Mouse (Mus musculus) retina, postnatal 7 days (tissue): ENCODE results near the gene Chia1.
"Not testable (repeated sequence)": the region's sequence is repeated elsewhere in the genome, so short reads cannot be mapped to it uniquely, and the experiment has no call there.

Experiments
- DNase-seq: peaks from one replicate; pipeline ENCODE4 v3.0.0-alpha.2; 2012; ENCODE audit warnings: low read depth, low spot score

The Chia1 gene

DNA sequence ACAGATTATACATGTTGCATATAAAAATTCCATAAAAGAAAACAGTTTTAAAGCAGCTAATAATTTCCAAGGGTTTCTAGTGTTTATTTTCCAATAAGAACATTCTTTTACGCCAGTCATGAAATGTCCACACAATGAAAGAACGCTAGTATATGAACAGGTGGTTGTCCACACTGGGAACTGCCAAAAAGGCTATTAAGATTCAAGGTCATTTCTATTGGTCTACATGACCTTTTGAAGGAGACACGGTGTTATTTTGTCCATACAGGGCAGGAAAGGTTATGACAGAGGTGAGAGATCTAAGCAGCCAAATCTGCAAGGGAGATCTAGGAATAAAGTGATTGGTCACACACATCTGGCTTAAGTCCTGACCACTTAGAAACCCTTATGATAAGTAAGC is at the start of gene Chia1:
Gene Chia1 (plus strand): TSS at position 301 of the 400 bp plus-strand sequence.
- DNase-seq = no peak

DNA sequence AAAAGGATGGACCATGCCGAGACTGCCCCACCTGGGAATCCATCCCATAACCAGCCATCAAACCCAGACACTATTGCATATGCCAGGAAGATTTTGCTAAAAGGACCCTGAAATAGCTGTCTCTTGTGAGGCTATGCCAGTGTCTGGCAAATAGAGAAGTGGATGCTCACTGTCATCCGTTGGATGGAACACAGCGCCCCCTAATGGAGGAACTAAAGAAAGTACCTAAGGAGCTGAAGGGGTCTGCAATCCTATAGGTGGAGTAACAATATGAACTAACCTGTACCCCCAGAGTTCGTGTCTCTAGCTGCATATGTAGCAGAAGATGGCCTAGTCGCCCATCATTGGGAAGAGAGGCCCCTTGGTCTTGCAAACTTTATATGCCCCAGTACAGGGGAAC is 45.3 kb upstream of the Chia1 start:
- not testable (repeated sequence) for DNase-seq

DNA sequence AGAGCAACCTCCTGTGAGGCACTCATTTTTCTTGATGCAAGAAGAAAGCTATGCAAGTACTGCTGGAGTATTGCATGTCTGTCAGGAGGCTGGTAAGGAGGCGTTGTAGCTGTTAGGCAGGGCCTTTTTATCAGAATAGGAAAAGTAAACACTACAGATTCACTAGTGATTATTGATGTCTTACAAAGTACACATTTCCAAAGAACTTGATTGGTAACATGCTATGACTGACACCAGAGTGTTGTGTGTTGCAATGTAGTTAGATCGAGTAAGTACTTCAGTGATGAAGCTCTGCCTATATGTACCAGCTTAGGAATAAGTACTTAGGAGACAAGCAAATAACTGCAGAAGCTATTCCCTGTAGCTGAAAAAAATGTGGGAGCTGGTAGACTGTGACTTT is 42.0 kb upstream of the Chia1 start:
- no peak for DNase-seq

DNA sequence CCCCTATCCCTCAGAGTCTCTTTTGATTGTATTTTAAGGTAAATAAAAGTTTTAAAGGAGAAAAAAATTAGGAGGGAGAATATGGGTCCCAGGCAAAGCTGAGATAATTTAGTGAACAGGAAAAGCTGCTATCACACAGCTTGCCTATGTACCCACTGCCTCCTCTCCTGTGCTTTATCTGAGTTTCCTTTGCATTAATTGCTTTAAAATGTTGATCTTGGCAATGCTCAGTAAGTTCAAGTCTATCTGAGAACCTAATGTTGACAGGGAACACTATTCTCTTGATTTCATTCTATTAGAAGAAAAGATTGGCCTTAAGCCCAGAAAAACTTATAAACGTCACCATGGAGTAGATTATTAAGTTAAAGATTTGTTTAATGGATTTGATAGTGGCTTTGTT is 38.2 kb upstream of the Chia1 start:
- no peak for DNase-seq

DNA sequence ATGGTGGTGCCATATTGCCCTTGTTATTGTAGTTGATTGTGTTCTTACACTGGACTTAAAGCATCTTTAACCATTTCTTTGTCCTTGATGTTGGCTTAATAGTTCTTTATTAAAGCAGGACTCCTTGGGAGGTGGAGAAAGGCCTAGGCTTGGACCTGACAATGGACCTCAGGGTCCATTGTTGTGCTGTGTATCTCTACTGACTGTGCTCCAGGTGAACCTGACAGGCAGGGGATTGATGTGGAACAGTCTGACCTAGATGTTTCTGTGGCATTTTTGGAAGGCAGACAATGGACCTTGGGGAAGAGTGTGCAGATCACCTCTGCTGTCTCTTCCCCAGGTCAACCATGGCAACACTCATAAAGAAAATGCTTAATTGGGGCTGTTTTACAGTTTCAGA is 14.0 kb downstream of the Chia1 start:
- DNase-seq = no peak

DNA sequence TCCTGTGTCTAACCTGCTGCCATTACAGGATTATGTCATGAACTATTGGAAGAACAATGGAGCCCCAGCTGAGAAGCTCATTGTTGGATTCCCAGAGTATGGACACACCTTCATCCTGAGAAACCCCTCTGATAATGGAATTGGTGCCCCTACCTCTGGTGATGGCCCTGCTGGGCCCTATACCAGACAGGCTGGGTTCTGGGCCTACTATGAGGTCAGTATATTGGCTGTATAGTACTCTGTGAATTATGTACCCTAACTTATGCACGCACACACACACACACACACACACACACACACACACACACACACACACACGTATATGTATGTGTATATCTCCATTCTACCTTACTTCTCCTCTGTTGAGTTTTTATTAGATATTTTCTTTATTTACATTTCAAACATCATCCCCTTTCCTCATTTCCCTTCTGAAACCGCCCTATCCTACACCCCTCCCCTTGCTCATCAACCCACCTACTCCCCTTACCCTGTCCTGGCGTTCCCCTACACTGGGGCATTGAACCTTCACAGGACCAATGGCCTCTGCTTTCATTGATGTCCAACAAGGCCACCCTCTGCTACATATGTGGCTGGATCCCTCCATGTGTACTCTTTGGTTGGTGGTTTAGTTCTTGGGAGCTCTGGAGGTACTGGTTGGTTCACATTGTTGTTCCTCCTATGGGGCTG is 15.9 kb downstream of the Chia1 start:
- DNase-seq = no peak

DNA sequence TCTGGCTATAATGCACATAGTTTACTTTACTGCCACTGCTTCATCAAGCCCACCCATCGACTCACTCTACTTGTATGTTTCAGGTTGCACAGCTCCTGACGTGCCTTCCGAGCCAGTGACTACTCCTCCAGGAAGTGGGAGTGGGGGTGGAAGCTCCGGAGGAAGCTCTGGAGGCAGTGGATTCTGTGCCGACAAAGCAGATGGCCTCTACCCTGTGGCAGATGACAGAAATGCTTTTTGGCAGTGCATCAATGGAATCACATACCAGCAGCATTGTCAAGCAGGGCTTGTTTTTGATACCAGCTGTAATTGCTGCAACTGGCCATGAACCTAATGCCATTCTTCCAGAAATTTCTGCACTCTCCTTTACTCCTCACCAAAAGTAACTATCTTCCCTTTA is 18.7 kb downstream of the Chia1 start:
- DNase-seq = peak; percentile 17

DNA sequence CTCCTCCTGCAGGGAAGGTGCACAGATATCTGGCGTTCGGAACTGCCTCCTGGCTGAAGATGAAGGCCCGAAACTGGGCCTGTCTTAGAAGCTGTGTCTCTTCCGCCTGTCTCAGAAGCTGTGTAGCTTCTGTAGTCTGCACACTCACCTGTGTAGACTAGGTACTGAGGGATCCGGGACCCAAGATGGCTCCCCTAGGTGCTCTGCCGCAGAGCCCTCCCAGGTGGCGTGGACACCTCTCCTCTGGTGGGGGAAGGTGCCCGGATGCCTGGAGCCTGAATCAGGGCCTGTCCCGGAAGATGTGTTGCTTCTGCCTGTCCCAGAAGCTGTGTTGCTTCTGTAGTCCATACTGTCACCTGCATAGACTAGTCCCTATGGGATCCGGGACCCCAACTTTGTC is 31.1 kb downstream of the Chia1 start:
- DNase-seq = no peak

DNA sequence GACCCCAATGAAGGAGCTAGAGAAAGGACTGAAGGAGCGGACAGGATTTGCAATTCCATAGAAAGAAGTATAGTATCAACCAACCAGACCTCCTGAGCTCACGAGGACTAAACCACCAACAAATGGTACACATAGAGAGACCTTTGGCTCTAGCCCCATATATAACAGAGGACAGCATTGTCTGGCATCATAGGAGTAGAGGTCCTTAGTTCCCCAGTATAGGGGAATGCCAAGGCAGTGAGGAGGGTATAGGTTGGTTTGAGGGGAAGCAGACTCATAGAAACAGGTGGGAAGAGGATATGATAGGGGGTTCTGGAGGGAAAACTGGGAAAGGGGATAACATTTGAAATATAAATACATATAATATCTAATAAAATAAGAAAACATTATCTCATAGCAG is 41.4 kb downstream of the Chia1 start:
- no peak for DNase-seq

DNA sequence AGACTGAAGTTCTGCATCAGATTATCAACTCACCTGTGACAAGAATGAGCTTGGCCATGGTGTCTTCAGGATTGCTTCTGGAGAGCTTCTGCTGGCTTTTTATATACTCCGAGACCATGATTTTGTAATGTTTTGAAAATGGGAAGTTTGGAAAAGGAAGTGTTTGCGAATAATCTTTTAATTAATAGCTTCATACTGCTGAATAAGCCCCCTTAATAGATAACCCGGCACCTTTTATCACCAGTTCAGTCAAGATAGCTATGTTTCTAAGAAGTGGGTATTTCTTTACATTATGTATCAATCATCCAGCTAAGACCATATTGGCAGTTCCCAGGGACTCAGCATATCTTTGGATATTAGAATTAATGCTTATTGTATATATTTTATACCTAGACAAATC is 54.4 kb downstream of the Chia1 start, which contains the start of gene Chil3:
Gene Chil3 (minus strand): TSS at position 101 of the 400 bp plus-strand sequence.
- no peak for DNase-seq

DNA sequence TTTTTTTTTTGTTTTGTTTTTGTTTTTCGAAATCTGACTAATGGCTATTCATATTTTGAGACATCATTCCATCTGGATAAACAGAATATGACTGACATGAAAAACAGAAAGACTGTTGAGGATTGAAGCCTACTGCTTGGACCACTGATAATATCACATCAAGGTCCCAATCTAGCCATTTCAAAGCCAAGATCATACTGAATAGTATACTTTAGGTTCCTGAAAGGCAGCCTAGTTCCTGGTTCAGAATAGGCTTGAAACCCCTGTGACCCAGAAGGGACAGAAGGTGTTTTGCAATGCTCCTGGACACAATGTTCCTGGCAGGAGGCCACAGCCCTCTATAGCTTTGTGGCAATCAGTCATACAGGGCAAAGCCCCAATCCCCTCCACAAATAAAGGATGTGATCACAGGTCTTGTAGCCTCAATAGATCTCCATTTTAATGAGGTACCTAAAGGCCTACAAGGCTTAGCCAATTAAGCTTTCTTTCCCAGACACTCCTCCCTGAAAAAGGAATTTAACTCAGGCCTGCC is 57.6 kb downstream of the Chia1 start:
- DNase-seq = no peak

DNA sequence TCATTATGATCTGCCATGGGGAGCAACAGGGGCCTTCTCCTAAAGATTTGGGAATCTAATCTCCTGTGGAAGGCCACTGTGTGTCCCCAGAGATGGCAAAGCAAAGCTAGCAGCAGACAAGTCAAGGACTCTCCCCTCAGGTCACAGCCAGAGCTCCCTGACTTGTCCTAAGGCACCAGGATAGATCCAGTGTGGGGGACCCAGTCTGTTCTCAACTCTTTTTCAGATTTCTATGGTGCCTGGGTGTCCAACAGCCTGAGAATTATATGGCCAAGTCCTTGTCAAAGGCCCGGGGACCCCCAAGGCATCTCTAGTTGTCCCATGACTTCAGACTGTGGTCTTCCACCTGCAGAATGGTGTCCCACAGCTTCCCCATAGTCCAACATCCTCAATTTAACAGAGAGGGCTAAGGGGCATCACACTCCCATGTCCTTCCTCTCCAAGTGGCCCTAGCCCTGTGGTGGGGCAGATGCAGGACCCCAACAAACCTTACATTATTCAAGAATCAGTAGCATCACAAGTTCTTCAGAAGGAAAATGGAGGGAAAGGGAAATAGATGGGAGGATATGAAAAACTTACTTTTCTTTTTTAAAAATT is 58.2 kb downstream of the Chia1 start:
- no peak for DNase-seq

DNA sequence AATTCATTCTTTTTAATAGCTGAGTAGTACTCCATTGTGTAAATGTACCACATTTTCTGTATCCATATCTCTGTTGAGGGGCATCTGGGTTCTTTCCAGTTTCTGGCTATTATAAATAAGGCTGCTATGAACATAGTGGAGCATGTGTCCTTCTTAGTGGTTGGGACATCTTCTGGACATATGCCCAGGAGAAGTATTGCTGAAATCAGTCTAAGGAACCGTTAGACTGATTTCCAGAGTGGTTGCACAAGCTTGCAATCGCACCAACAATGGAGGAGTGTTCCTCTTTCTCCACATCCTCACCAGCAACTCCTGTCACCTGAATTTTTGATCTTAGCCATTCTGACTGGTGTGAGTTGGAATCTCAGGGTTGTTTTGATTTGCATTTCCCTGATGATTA is 59.5 kb downstream of the Chia1 start:
- DNase-seq = not testable (repeated sequence)

DNA sequence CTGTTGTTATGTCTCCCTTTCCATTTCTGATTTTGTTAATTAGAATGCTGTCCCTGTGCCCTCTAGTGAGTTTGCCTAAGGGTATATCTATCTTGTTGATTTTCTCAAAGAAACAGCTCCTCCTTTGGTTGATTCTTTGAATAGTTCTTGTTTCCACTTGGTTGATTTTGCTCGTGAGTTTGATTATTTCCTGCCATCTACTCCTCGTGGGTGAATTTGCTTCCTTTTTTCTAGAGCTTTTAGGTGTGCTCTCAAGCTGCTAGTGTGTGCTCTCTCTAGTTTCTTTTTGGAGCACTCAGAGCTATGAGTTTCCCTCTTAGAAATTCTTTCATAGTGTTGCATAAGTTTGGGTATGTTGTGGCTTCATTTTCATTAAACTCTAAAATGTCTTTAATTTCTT is 61.9 kb downstream of the Chia1 start:
- DNase-seq = not testable (repeated sequence)

DNA sequence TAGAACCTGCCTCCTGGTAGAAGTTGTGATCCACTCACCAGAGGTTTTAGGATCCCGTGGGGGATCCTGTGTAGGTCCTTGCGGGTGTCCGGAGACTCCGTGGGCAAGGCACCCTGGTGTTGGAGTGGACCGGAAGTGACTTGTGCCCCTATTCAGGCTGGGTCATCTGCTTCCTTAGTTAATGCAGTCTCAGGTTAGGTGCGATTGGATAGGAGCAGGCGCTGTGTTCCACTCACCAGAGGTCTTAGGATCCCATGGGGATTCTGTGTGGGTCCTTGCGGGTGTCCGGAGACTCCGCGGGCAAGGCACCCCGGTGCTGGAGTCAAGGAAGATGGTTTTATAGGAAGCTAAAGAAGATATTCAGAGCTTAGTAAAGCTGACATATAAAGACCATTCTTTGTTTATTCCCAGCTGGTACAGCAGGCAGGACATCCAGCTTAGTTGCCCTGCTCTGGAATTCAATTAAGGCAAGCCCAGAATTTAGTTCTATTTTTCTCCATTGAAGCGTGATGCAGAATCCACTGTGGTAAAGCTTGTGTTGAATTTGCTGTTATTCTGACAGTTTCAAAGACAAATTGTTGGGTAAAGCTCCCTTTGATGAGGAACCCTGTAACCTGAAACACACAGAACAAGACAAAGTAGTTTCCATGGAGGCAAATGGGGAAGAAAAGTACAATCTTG is 64.6 kb downstream of the Chia1 start:
- no peak for DNase-seq
